Mouse (Mus musculus): ENCODE results near the gene Gtf2f2. TPM values are rescaled to one million over a fixed set of nuclear protein-coding genes. Genes with fewer than 3 reads are reported as not detected.
"Not testable (repeated sequence)": the region's sequence is repeated elsewhere in the genome, so short reads cannot be mapped to it uniquely, and the experiment has no call there.

Gtf2f2 gene
- total RNA-seq, 2 experiments from 2014 or later = 11.0 to 12.0 TPM

GRCm38 (mm10) chr14:75998082-75998481, 12.6 kb downstream of the Gtf2f2 start:
- DNase-seq = no peak

- no peak for DNase-seq
Observed at GRCm38 (mm10) chr14:75992371-75992770, 18.3 kb downstream of the Gtf2f2 start.

- no peak for DNase-seq
Observed at GRCm38 (mm10) chr14:75990936-75991335, 19.7 kb downstream of the Gtf2f2 start.

DNA sequence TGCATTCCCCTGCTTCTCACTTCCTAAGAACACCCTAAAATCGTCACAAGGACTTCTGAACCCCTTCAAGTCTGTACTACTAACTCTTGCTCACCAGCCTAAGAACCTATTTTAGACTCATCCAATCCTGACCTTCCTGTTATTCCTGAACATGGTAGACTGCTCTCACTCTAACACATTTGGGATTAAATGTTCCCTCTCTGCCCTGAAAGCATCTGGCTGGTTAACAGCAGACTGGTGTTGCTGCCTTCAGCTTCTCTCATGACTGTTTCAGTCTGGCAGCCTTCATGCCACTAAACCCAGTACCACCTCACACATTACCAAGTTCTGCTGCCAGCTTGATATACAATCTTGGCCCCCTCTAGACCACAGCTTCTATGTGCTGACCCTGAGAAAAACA, 21.5 kb downstream of the Gtf2f2 start:
- no peak for DNase-seq

DNA sequence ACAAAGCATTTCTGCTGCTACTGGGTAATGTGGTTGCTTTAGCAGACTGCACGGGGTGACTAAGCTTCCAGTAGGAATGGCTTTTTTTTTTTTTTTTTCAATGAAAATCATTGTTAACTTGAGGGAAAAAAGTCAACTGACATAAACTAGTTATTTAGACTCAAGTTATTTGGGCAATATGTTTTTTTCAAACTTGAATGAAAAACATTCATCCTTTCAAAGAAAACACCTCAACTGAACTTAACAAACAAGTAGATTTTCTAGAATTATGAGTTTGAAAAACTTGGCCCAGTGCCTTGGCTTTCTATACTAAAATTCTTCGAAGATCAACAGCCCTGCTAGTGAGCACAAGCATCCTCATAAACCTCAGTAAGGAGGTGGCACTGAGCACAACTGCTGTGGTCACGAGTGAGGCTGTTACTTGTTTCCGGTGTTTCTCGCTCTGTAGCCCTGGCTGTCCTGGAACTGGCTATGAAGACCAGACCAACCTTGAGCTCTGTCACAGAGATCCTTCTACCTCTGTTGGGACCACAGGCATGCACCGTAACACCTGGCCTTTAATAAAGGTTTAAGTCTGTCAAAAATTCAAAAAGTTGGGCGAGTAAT, 23.7 kb downstream of the Gtf2f2 start:
- DNase-seq = no peak

GRCm38 (mm10) chr14:75985112-75985511, 25.6 kb downstream of the Gtf2f2 start:
- DNase-seq = no peak

GRCm38 (mm10) chr14:75983891-75984290, 26.8 kb downstream of the Gtf2f2 start:
- DNase-seq = no peak

DNA sequence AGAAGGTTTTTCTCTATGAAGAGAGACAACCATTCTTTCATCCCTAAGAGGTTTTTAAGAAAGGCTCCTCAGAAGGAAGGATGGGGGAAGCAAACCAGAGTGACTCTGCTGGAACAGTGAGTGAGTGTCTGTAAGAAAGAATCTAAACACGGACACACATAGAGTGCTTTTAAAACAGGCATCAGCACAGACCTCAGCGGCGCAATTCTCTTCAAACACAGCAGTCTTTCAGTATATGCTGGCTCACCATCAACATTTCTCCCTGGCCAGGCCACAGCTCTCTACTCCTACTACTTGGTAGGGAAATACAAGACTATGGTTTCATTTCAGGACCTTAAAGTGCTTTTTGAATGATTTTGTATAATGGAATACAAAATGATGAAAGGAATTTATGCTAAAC, 29.4 kb downstream of the Gtf2f2 start:
- no peak for DNase-seq

GRCm38 (mm10) chr14:75976107-75976506, 34.6 kb downstream of the Gtf2f2 start:
- no peak for DNase-seq

- no peak for DNase-seq
Observed at GRCm38 (mm10) chr14:75967291-75967690, 43.4 kb downstream of the Gtf2f2 start.

GRCm38 (mm10) chr14:75964433-75964832, 46.2 kb downstream of the Gtf2f2 start:
- no peak for DNase-seq

GRCm38 (mm10) chr14:75964000-75964399, 46.7 kb downstream of the Gtf2f2 start:
- DNase-seq = no peak

- DNase-seq = no peak
Observed at GRCm38 (mm10) chr14:75963215-75963614, 47.5 kb downstream of the Gtf2f2 start.

GRCm38 (mm10) chr14:75962250-75962649, 48.4 kb downstream of the Gtf2f2 start:
- DNase-seq = no peak

- DNase-seq = no peak
Observed at GRCm38 (mm10) chr14:75954766-75955165, 55.9 kb downstream of the Gtf2f2 start, which contains the start of gene Kctd4. Kctd4 (plus strand) TSS chr14:75955009.

DNA sequence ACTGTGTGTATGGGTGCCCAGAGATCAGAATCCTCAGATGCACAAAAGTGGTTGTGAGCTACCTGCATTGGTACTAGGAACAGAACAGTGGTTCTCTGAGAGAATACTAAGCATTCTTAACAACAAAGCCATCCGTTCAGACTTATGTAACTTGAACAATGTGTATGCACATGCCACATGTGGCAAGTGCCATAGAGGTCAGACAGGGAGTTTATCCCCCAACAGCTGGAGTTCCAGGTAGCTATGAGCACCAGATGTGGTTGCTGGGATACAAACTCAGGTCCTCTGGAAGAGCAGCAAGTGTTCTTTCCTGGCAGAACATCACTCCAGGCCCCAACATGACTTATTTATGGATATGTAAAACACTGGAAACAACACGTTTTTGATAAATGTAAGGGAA, 57.7 kb downstream of the Gtf2f2 start:
- no peak for DNase-seq

DNA sequence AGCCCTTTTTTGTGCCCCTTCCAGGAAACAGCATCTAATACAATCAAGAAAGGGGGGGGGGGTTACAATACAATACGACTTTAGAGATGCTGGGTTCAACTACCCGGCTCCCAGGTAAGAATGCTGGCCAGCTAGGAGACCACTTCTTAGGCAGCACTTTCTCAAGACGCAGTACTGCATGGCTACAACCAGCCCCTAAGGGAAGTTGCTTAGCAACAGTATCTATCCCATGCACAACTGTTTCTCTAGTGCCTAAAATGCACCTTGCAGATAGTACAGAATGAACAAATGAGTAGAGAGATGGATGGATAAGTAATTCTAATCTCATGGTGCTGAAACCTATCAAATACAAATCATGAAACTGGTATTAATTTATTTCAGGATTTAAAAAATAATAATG, 63.0 kb downstream of the Gtf2f2 start:
- no peak for DNase-seq

- DNase-seq = no peak
Observed at GRCm38 (mm10) chr14:75942365-75942764, 68.3 kb downstream of the Gtf2f2 start.

- no peak for DNase-seq
Observed at GRCm38 (mm10) chr14:75941500-75941899, 69.2 kb downstream of the Gtf2f2 start.

DNA sequence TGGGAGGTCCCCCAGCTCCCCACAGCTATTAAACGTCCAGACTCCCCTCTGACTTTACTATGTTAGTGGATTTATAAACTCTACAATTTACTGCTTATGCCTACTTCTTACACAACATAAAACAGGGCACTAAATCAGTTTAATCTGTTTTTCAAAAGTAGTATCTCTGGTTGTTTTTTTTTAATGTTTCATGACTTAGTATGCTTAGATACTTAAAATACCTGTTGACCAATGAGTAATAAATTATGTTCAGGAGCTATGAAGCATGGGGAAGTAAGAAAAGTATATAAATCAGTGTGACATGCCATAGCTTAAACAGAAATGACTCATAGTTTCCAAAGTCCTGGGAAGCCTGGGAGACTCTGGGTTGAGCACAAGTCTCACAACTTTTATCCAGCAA, 73.0 kb downstream of the Gtf2f2 start:
- no peak for DNase-seq

DNA sequence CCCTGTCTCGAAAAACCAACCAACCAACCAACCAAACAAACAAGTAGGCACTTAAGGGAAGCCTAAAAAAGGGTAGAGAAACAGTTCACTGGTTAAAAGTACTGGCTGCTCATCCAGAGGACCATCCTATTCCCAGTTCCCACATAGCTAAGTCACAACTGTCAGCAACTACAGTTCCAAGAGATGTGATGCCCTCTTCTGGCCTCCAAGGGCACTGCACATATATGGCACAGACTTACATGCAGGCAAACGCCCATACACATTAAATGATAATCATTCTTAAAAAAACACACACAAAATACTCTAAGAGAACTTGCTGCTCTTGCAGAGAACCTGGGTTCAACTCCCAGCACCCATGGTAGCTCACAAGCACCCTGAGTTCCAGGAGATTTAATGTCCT, 76.3 kb downstream of the Gtf2f2 start:
- DNase-seq = no peak

DNA sequence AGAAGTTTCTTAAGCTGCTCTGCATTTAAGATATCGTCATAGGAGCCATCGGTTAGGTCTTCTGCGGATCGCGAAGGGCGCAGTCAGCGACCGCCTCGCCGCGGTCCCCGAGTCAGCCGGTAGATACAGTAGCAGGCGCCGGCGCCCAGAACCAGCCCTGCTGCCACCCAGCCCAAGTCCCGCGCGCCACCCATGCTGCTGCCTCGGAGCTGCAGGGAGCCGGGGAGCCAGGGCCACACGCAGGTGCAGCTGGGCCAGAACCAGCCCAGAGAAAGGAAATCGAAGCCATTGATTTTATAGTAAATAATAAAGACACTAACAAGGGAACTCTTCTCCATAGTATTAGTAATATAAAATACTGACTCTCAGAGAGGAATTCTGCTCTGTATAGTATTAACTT, 79.4 kb downstream of the Gtf2f2 start:
- no peak for DNase-seq

DNA sequence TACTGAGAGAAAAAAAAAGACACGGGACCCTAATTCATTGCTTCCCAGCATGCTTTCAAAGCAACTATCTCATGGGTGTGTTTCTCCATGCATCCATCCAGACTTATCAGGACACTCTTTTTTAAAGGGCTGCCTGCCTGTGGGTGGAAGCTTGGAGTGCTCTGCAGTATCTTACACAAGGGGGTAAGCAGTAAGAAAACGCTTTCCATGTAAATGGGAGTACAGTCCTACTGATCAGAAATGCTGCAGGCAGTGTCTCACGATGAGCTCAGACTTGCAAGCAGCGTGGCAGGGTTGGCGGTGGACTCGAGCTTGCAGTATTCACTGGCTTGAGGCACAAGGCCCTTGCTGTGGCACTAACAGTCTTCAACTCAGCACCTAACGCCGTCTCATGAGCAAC, 81.0 kb downstream of the Gtf2f2 start:
- not testable (repeated sequence) for DNase-seq

DNA sequence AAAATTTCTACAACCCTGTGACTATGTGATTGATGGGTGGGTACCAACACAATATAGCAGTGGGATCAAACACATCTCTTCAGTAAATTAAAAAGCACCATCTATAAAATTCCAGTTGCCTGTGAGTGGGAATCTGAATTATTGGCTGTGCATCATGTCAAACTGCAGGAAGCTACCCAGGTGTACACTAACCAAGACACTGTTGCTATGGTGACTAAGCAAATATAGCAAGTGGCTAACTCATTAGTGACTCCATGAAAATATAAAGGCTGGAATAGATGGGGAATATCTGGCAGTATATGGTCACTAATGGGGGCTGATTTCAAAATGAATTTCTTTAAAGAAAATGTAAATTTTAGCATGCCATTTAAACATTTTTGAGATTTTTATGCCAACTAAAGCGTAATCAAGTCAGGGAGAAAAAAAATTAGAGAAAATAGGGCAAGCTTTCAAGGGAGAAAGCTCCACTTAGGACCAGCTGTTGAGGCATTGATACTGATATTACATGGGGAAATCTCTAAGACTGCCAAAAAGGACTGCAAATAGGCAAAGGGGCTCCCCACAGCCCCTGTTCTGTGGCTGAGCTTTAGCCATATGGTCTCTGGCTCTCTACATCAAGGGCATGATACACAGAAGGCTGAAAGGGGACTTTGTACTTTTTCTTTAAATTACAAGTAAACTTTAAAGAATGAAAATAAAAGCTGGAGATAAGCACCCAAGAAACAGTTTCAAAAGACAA, 87.2 kb downstream of the Gtf2f2 start:
- DNase-seq = no peak
